Mouse (Mus musculus): ENCODE data around the gene Nrip2.
A peak's percentile ranks its signal among the peaks of the same experiment; 100 is the strongest.

The Nrip2 gene

GRCm38 (mm10) chr6:128437731-128438316 lies 38.7 kb downstream of the Nrip2 start:
- peak; percentile 78 to 80 for DNase-seq

GRCm38 (mm10) chr6:128438317-128438870 lies 39.3 kb downstream of the Nrip2 start, which contains the start of gene Fkbp4:
Fkbp4 (minus strand) TSS chr6:128438677.
- peak; percentile 96 to 98 for DNase-seq

- peak; percentile 30 to 56 for DNase-seq
Measured at GRCm38 (mm10) chr6:128438871-128439341, 39.8 kb downstream of the Nrip2 start.

GRCm38 (mm10) chr6:128440238-128440637 lies 41.1 kb downstream of the Nrip2 start:
- no peak for DNase-seq

- DNase-seq = peak; percentile 65 to 78
Measured at GRCm38 (mm10) chr6:128445761-128446535, 46.9 kb downstream of the Nrip2 start.

- DNase-seq = no peak
Measured at GRCm38 (mm10) chr6:128447063-128447462, 48.0 kb downstream of the Nrip2 start.

- no peak for DNase-seq
Measured at GRCm38 (mm10) chr6:128455835-128456605, 56.9 kb downstream of the Nrip2 start.

- DNase-seq = no peak
Measured at GRCm38 (mm10) chr6:128457186-128457585, 58.1 kb downstream of the Nrip2 start.

GRCm38 (mm10) chr6:128460321-128460720 lies 61.2 kb downstream of the Nrip2 start:
- no peak for DNase-seq

GRCm38 (mm10) chr6:128460729-128461503 lies 61.8 kb downstream of the Nrip2 start:
- no peak for DNase-seq

GRCm38 (mm10) chr6:128461606-128462005 lies 62.5 kb downstream of the Nrip2 start:
- no peak for DNase-seq

GRCm38 (mm10) chr6:128464996-128465395 lies 65.9 kb downstream of the Nrip2 start:
- no peak for DNase-seq

Measured in cerebellum, adult 18-20 months (tissue).